Mouse (Mus musculus): Measurements from ENCODE around the gene Rab44.

DNA sequence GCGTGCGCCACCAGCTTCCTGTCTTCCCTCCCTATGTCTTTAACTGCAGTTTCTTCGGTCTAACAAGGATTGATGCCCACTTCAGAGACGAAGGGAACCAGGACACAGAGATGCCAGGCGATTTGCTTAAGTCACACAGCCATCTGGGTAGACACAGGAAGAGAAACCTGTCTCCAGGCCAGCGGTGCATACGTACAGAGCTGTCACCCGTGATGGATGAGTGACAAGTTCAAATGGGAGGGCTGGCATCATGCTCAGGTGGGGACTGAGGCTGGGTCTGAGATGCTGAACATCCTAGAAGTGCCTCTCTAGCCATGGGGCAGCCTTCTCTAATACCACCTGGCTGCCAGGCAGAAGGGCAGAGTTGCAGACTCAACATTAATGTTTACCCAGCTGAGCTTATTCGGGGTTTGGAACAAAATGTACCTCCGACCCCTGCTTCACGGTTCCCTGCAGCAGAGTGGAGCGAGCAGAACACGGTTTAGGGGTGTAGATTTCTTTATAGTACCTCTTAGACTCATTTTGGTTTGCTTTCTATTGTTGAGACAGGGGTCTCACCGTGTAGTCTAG, 56.6 kb downstream of the Rab44 start:
- TF ChIP-seq GATA1 (IDR thresholded peaks at IDR 0.05; ENCODE audit: low read length), result no peak
- TF ChIP-seq TAL1 (IDR thresholded peaks at IDR 0.05; ENCODE audit: low read length), result no peak
